Mouse (Mus musculus): Measurements from ENCODE around the gene Stard13. TPM values are rescaled to one million over a fixed set of nuclear protein-coding genes. Genes with fewer than 3 reads are reported as not detected.

Gene Stard13
- polyA plus RNA-seq, 1 experiment from 2014 or later, result 17.8 TPM

DNA sequence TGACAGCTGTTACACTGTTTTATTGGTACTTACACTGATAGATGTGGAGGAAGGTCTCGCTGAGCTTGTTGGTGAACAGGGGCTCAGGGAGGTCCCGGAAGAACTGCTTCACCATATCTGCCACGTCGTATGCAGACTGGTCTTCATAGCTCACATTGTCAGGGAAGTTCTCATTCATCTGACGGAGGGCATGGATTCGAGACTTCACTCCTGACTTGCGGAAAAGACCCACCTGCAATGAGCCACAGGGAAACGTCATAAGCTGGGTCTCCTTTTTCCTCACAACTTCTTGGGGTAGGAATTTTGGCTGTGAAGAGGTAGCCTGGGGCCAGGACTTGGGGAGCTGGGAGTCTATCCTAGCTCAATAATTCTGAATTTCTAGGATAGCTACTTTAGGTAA, 181.3 kb downstream of the Stard13 start:
- 94% methylated on average over 8 of the region's 8 CpGs for WGBS
- Histone ChIP-seq H3K9ac (no peak overlapping the region), H3K36me3 (peaks cover 27% of the 10 kb centered on the region), H3K27me3 (replicated peaks) (no peaks in the 10 kb centered on the region), H3K9me3 (no peaks in the 10 kb centered on the region), H3K4me2 (no peak overlapping the region), H3K27ac (no peak overlapping the region), H3K4me3 (replicated peaks) (no peak overlapping the region), H3K4me1 (peaks cover 10% of the 10 kb centered on the region; the same call in 1 of the 2 replicates)
- ATAC-seq (ENCODE audit: insufficient read depth, low FRiP score, low read depth), result no peak

DNA sequence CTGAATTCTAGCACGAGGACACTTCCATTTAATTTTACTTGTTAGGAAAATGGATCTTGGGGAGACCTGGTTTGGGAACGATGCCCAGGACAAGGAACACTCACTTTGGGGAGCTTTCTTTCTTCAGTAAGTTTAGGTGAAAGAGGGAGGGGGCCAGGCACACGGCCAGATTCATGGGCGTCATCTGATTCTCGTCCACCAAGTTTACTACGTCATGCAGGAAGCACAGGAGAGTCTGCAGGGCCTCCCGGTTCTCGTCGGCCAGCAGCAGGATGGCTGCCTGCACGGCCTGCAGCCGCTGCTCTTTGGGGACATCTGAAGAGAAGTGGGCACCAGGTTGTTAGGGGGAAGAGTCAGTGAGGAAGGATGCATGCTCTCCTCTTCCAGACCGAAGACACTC, 186.1 kb downstream of the Stard13 start:
- no peak for ATAC-seq (ENCODE audit: insufficient read depth, low FRiP score, low read depth)
- H3K4me3 ChIP-seq (replicated peaks), result no peak overlapping the region
- H3K4me1 ChIP-seq, result no peaks in the 10 kb centered on the region
- no peak overlapping the region for H3K9ac ChIP-seq
- no peaks in the 10 kb centered on the region for H3K27me3 ChIP-seq (replicated peaks)
- H3K36me3 ChIP-seq, result peaks cover 41% of the 10 kb centered on the region
- no peak overlapping the region for H3K4me2 ChIP-seq
- H3K9me3 ChIP-seq, result no peaks in the 10 kb centered on the region
- H3K27ac ChIP-seq, result no peak overlapping the region; the same call in 1 of the 2 replicates
- WGBS, result 75% methylated on average over 12 of the region's 12 CpGs

DNA sequence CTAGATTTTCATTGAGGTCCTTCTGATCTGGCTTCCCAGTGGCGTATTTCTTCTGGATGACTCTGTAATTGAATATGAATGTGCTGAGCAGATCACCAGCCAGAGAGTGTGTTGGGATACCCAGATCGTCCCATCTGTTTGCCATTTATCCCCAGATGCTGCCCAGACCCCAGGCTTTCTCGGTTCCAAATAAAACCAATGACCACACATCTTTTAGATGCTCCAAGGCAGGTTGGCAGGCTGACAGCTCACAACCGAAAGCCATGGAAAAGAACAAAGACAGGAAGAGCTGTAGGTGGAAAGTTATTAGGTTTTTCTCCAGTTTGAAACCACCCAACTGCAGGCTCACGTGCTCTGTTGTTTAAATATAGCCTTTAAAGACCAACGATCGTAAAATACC, 186.7 kb downstream of the Stard13 start:
- Histone ChIP-seq H3K4me2 (no peak overlapping the region), H3K27me3 (replicated peaks) (no peaks in the 10 kb centered on the region), H3K9me3 (no peaks in the 10 kb centered on the region), H3K4me1 (no peaks in the 10 kb centered on the region), H3K27ac (no peak overlapping the region; the same call in 1 of the 2 replicates), H3K4me3 (replicated peaks) (no peak overlapping the region), H3K36me3 (peaks cover 36% of the 10 kb centered on the region), H3K9ac (no peak overlapping the region)
- ATAC-seq (ENCODE audit: insufficient read depth, low FRiP score, low read depth), result no peak
- WGBS, result 70% methylated on average over 7 of the region's 7 CpGs

DNA sequence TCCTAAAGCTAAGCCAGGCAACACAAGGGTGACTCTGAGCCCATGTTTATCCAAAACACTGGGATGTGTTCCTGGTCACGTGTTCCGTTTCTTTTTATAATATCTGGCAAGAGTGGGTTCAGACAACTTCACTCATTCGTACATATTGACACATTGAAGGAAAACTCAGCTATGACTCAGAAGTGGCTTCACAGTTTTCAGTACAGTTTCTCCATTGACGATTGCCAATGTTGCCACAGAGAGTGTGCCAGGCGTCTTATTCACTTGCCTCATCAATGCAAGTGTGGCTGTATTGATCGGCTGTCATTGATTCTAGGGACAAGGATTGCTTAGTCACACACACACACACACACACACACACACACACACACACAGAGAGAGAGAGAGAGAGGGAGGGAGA, 187.5 kb downstream of the Stard13 start:
- no peak overlapping the region for H3K9ac ChIP-seq
- no peaks in the 10 kb centered on the region for H3K27me3 ChIP-seq (replicated peaks)
- H3K4me3 ChIP-seq (replicated peaks), result no peak overlapping the region
- no peak for ATAC-seq (ENCODE audit: insufficient read depth, low FRiP score, low read depth)
- H3K27ac ChIP-seq, result no peak overlapping the region
- no peaks in the 10 kb centered on the region for H3K9me3 ChIP-seq
- 88% methylated on average over 6 of the region's 6 CpGs for WGBS
- no peak overlapping the region for H3K4me2 ChIP-seq
- no peaks in the 10 kb centered on the region for H3K4me1 ChIP-seq
- H3K36me3 ChIP-seq, result peaks cover 40% of the 10 kb centered on the region

DNA sequence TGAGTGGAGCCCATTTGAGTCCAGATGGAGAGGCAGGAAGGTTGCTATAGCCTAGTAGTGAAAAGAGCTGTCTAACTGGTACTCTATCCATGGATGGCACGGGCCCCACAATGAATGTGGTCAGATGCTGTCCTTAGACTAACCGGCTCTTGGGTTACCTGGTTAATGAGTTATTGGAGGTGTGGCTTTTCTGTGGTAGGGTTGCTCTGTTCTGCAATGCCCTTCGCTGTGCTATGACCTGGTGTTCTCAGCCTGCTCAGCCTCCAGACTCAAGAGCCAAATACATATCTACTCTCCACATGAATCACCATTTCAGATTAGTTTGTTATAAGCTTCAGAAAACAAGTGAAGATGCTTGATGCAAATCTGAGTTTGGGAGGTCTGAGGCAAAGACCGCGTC, 190.7 kb downstream of the Stard13 start:
- ATAC-seq (ENCODE audit: insufficient read depth, low FRiP score, low read depth), result no peak
- Histone ChIP-seq H3K27ac (no peak overlapping the region), H3K4me2 (no peak overlapping the region), H3K27me3 (replicated peaks) (no peaks in the 10 kb centered on the region), H3K9ac (no peak overlapping the region), H3K4me1 (no peaks in the 10 kb centered on the region), H3K36me3 (peaks cover 36% of the 10 kb centered on the region), H3K4me3 (replicated peaks) (no peak overlapping the region), H3K9me3 (no peaks in the 10 kb centered on the region)
- 71% methylated on average over 5 of the region's 5 CpGs for WGBS

DNA sequence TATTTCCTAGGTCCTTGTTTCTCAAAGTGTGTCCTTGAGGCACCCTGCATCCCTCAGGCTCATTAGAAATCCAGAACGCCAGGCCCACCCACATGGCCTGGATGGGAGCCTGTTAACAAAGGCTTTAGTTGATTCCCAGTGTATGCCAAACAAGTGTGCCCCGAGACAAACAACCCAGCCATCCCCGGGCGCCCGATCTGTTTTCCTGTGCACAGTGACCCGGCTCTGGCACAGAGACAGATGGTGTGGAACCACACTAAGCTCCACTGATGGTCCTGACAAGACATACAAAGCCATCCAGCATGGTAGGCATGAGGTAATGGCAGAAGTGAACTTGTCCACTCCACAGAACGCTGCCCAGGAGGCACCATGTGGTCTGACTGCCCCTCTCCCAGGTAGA, 195.8 kb downstream of the Stard13 start:
- H3K27ac ChIP-seq, result no peak overlapping the region
- H3K4me3 ChIP-seq (replicated peaks), result no peak overlapping the region
- 80% methylated on average over 7 of the region's 7 CpGs for WGBS
- no peak overlapping the region for H3K9ac ChIP-seq
- H3K4me2 ChIP-seq, result no peak overlapping the region
- H3K27me3 ChIP-seq (replicated peaks), result no peaks in the 10 kb centered on the region
- H3K4me1 ChIP-seq, result no peaks in the 10 kb centered on the region
- H3K9me3 ChIP-seq, result no peaks in the 10 kb centered on the region
- peaks cover 15% of the 10 kb centered on the region; the same call in 1 of the 2 replicates for H3K36me3 ChIP-seq
- no peak for ATAC-seq (ENCODE audit: insufficient read depth, low FRiP score, low read depth)

DNA sequence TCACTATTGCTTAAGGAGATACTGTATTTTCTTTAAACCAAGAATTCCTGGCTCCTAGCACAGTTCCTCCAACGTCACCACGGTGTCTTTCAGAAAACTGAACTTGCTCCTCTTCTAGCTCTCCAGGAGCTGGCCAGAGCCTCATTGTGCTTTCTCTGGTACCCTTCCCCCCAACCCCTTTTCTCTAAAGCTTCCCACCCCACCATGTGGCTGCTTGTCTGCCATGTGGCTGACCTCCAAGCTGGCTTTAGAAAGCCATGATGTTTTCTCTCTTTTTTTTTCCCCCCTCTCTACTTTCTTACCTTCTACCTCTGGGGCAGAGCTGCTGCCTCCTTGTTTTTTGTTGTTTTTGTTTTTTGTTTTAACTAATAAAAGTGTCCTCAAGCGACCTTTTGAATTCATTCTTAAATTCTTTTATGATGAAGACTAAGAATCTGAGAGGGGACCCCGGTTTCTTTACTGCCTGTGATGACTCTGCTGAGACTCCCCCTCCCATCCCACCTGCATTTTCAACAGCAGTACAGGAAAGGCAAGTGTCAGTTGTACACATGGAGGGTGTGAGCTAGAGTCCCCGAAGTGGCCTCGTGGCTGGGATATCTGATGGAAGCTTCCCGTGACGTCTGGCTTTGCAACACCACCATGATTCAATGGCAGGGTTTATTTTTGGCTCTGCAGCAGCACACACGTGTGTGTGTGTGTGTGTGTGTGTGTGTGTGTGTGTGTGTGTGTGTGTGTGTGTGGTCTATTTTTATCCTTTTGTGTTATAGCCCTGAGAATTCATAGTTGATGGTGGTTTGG, 198.7 kb downstream of the Stard13 start:
- Histone ChIP-seq H3K27me3 (replicated peaks) (no peaks in the 10 kb centered on the region), H3K4me2 (no peak overlapping the region), H3K4me1 (no peaks in the 10 kb centered on the region), H3K4me3 (replicated peaks) (no peak overlapping the region), H3K9ac (no peak overlapping the region), H3K27ac (no peak overlapping the region), H3K36me3 (0 out of 2 replicates have a peak, but pooled peaks cover 6% of the 10 kb centered on the region), H3K9me3 (no peaks in the 10 kb centered on the region)
- WGBS, result 59% methylated on average over 9 of the region's 9 CpGs
- ATAC-seq (ENCODE audit: insufficient read depth, low FRiP score, low read depth), result no peak

DNA sequence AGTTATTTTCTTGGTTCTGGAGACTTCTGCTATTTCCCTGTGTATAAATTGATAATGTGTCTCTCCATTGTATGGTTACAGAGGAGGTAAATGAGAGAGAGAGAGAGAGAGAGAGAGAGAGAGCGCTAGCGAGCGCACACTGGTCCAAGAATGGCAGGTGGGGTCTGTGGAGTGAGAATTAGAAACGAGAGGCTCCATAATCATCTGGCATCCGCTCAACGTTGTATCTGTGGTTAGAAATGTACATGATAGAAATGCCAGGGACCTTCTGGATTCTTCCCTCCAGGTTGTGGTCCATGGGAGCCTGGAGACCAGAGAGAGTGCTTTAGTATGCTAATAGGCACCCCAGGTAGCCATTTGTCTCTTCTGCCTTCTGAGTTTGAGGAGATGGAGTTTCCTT, 204.7 kb downstream of the Stard13 start:
- H3K4me3 ChIP-seq (replicated peaks), result no peak overlapping the region
- no peaks in the 10 kb centered on the region for H3K36me3 ChIP-seq
- 68% methylated on average over 6 of the region's 6 CpGs for whole genome bisulfite sequencing
- H3K4me1 ChIP-seq, result peaks cover 3% of the 10 kb centered on the region; the same call in 1 of the 2 replicates
- H3K27me3 ChIP-seq (replicated peaks), result no peaks in the 10 kb centered on the region
- H3K4me2 ChIP-seq, result no peak overlapping the region
- H3K27ac ChIP-seq, result no peak overlapping the region
- H3K9me3 ChIP-seq, result no peaks in the 10 kb centered on the region
- ATAC-seq (ENCODE audit: insufficient read depth, low FRiP score, low read depth), result no peak
- no peak overlapping the region for H3K9ac ChIP-seq

DNA sequence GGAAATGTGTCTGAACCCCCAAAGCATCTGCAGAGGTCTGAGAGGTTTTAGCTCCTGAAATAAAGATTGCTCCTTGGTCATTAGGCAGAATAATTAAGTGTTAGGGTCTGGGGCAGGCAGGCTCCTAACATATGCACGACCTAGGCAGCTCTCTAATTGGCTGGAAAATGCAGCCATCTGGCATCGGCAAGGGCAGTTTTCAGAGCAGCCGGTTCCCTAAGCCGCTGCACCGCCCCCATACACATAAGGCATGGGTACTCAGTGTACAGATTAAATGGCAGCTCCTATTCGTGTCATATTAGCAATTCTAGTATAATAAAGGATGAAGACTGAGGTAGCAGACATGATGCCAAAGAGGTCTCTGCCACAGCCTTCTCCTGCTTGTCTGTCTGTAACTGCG, 206.5 kb downstream of the Stard13 start:
- H3K36me3 ChIP-seq, result no peaks in the 10 kb centered on the region
- H3K9ac ChIP-seq, result no peak overlapping the region
- H3K4me1 ChIP-seq, result peaks cover 11% of the 10 kb centered on the region; the same call in 1 of the 2 replicates
- no peaks in the 10 kb centered on the region for H3K9me3 ChIP-seq
- H3K4me2 ChIP-seq, result no peak overlapping the region
- ATAC-seq (ENCODE audit: insufficient read depth, low FRiP score, low read depth), result no peak
- 73% methylated on average over 7 of the region's 7 CpGs for WGBS
- H3K27ac ChIP-seq, result no peak overlapping the region
- no peak overlapping the region for H3K4me3 ChIP-seq (replicated peaks)
- H3K27me3 ChIP-seq (replicated peaks), result no peaks in the 10 kb centered on the region

DNA sequence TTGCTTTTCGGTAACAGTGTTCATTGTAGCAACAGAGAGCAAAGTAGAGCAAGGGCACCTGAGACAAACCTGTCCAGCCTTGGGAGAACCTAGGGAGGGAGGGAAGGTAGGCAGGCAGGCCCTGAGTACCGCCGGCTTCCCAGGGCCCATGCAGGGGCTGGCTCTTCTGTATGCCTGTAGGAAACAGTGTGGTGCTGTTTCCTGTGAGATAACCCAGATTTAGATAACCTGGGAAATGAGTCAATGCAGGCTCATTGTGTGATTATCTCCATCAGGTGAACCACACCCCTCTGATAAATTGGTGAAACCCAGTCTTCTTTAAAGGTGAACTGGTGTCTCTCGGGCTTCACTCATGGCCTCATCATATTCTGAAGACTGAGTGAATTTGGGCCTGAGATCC, 207.6 kb downstream of the Stard13 start:
- Histone ChIP-seq H3K27ac (no peak overlapping the region), H3K4me3 (replicated peaks) (no peak overlapping the region), H3K4me2 (no peak overlapping the region), H3K9me3 (no peaks in the 10 kb centered on the region), H3K4me1 (peaks cover 11% of the 10 kb centered on the region; the same call in 1 of the 2 replicates), H3K27me3 (replicated peaks) (no peaks in the 10 kb centered on the region), H3K9ac (no peak overlapping the region), H3K36me3 (no peaks in the 10 kb centered on the region)
- WGBS, result 78% methylated on average over 4 of the region's 4 CpGs
- no peak for ATAC-seq (ENCODE audit: insufficient read depth, low FRiP score, low read depth)

DNA sequence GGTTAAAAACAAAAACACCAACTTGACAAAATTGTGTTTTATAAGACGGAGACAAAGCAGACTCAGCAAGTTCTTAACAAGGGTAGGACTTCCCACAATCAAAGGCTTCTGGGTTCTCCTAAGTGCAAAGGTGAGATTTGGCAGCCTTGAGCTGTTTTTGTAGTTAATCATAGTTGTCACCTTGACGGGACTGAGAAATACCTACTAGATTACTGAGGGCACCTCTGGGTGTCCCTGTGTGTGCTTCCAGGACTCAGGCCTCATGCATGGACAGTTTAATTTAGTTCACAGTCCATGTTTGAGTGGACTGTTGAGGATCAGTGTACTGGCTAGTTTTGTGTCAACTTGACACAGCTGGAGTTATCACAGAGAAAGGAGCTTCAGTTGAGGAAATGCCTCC, 209.2 kb downstream of the Stard13 start:
- Histone ChIP-seq H3K36me3 (no peaks in the 10 kb centered on the region), H3K4me3 (replicated peaks) (no peak overlapping the region), H3K27ac (peak overlapping the region; percentile 74; the same call in 1 of the 2 replicates), H3K9me3 (no peaks in the 10 kb centered on the region), H3K27me3 (replicated peaks) (no peaks in the 10 kb centered on the region), H3K4me1 (peaks cover 13% of the 10 kb centered on the region; the same call in 1 of the 2 replicates), H3K9ac (no peak overlapping the region), H3K4me2 (no peak overlapping the region)
- no peak for ATAC-seq (ENCODE audit: insufficient read depth, low FRiP score, low read depth)
- 66% methylated on average over 2 of the region's 2 CpGs for WGBS

DNA sequence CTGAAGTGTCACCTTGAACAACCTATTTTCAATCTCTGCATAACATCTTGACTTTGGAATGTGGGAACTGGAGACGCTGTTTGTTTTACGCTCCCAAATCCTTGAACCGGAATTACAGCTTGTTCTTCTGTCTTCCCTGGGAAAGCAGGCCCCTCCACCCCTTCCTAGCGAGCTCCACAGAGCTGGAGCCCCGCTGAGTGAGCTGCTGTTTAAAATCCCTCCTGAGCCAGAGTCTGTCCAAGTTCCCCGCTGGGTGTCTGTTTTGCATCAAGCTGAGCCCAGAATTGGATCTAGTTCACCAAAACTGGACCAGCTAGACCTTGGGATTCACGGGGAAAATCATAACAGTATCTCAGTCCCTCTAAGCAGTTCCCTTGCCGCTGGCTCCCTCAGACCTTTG, 210.2 kb downstream of the Stard13 start:
- Histone ChIP-seq H3K27ac (peak overlapping the region; percentile 74), H3K27me3 (replicated peaks) (no peaks in the 10 kb centered on the region), H3K4me2 (peak overlapping the region; percentile 29; the same call in 1 of the 2 replicates), H3K36me3 (no peaks in the 10 kb centered on the region), H3K4me1 (peaks cover 13% of the 10 kb centered on the region; the same call in 1 of the 2 replicates), H3K9me3 (no peaks in the 10 kb centered on the region), H3K9ac (no peak overlapping the region), H3K4me3 (replicated peaks) (no peak overlapping the region)
- WGBS, result 16% methylated on average over 8 of the region's 8 CpGs
- ATAC-seq (ENCODE audit: insufficient read depth, low FRiP score, low read depth), result peak; percentile 47; the same call in 1 of the 2 replicates

All from stomach, embryonic 15.5 days (tissue).